Mouse (Mus musculus) common myeloid progenitor, adult 5-6 weeks (primary cell): ENCODE data around the gene Gtdc1. TPM values are rescaled to one million over a fixed set of nuclear protein-coding genes. Genes with fewer than 3 reads are reported as not detected.

Source experiments
- ATAC-seq: replicated peaks from 2 replicates; pipeline ENCODE4 v1.8.0; 2016; ENCODE audit warnings: low read depth, mild to moderate bottlenecking, moderate TSS enrichment, inconsistent platforms; ENCODE audit not compliant: poor library complexity, severe bottlenecking
- total RNA-seq: library from RNA; stranded (forward); fragments of 200-1000, 187-1606 nt; gene quantifications from 2 replicates; pipeline ENCODE4 v1.2.3, GENCODE M21; 2017

Gene Gtdc1
- total RNA-seq, 1 experiment from 2014 or later, result 11.8 TPM

DNA sequence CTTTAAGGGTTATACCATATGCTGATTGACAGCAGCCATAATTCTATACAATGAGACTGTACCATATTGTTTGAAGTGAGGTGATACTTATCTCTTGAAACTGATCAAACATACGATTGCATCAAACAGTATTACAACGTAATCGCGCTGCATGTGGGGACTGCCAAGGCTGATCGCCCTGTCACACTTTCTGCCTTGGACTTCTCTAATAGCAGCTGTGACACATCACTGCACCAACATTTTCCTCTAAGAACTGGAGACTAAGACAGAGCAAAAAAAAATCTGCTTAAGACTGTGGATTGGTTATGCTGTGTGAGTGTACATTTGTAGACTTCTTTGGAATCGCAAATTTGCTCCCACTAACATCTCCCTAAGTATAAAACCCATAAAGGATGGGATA is 385.7 kb downstream of the Gtdc1 start:
- ATAC-seq, result no peak

DNA sequence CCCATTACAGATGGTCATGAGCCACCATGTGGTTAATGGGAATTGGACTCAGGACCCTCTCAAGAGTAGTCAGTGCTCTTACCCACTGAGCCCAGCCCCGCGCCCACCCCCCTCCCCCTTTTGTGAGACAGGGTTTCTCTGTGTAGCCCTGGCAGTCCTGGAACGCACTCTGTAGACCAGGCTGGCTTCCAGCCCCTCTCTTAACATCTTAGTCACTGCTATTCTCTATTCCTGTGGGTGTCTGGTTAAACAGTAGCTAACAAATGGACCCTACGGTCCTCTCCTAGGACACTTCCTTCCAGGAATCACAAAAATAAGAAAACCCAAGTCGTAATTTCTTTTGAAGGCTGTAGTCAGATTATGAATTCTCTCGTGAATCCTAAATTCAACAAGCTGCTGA is 386.6 kb downstream of the Gtdc1 start:
- ATAC-seq, result no peak

DNA sequence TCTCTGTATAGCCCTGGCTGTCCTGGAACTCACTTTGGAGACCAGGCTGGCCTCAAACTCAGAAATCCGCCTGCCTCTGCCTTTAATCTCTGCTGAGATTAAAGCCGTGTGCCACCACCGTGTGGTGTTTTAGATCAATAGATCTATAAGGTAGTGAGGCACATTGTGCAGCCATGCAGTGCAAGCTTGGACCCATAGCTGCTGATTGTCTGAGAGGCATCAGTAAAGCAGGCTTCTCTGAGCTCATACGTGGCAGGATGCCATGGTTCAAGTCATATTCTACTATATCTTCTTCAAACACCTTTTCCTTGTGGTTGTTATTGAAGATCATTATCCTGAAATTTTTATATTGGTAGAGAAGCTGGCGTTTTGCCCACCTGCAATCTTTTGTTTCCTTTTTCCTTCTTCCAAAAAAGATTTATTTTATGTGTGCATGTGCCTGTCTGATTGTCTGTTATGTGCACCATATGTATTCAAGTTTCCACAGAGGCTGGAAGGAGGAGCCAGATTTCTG is 388.3 kb downstream of the Gtdc1 start:
- no peak for ATAC-seq

DNA sequence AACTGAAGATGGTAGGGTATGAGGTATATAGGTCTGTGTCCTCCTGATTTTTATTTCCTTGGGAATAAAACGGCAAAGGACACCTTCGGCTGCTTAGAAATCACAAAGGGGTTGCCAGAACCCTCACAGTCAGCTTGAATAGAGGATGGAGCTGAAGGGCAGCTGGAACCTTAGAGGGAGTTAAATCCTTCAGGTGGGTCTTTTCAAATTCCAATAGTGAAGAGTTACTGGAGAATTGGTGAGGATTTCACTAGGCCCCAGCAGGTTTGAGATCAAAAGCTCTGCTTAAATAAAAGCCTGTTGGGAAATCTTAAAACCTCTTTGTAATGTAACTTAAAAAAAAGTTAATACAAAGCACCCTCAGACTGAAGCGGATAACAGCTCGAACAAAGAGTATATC is 389.3 kb downstream of the Gtdc1 start:
- ATAC-seq, result no peak

DNA sequence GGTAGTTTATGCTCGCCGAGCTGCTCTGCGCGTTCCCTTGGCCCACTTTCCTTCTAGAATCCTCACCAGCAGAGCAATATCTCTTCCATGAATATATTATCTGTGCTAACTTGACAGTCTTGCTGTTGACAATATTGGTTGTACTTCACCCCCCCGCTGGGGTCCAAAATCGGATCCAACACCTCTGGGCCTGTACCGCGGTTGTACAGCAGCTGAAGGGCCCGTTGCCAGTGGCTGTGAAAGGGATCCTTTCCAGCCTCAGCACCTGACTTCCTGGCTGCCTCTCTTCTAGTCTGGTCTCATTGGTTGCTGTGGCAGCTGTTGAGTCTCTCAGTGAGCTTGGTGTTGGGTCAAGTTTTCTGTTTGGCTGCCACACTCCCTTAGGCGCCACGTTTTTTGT is 391.7 kb downstream of the Gtdc1 start:
- no peak for ATAC-seq

DNA sequence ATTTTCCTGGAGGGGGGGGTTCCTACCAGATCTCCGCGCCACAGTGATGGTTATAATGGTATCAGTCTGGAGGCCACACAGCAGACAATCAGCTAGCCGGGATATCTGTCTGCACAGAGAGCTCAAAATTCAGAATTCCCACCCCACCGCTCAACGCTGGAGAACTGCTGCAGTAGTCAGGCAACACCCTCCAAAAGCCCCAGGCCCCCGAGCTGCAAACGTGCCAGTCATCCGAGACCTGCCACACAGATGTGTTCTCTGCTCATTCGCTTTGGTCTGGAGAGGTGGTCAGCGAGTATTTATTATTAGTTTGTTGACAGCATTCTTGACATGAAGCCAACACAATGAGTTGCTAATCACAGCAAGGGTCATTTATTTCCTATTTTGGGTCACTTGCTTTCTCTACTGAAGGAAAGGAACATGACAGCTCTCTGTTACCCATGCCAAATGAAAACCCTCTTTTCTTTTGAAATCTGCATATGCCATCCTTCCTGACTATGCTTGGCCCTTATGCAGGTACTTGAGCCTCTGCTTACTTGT is 392.3 kb downstream of the Gtdc1 start:
- no peak for ATAC-seq

DNA sequence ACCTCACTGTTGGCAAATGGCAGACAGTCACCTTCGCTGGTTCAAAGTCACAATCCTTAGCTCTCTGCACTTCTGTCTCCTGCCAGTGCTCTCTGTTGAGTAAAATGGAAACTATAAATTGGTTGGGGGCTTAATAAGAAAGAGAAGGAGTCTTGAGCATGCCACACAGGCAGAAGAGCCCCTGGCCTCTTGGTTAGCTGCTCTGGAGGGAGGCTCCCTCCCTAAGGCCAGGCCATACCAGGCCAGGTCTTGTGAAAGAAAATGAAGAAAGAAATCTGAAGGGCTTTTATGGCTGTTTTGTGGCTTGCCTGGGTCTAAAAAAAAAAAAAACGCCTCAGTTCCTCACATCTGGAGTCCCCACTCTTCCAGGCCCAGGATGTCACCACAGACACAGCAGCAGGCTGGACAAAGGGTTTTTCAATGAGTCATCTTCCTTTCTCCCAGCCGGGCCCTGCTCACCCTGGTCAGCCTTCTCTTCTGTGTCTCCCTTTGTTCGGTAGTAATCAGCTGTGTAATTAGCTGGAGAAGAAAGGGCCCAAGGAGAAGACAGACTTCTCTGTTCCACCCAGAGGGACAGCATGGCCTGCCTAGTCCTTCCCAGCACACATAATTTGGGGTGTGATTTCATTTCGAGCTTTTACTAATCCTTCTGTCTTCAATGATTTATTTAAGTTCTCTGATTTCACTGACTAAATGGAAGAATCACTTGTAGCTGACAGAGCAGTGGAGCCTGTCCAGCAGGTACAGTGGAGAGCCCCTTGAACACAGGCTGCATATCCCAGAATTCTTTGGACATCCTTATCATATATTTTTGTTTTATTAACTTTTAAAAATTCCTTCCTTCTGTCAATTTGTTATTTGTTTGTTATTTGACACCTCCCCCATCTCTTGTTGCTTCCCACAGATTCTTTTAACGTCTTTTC is 401.1 kb downstream of the Gtdc1 start:
- ATAC-seq, result no peak

DNA sequence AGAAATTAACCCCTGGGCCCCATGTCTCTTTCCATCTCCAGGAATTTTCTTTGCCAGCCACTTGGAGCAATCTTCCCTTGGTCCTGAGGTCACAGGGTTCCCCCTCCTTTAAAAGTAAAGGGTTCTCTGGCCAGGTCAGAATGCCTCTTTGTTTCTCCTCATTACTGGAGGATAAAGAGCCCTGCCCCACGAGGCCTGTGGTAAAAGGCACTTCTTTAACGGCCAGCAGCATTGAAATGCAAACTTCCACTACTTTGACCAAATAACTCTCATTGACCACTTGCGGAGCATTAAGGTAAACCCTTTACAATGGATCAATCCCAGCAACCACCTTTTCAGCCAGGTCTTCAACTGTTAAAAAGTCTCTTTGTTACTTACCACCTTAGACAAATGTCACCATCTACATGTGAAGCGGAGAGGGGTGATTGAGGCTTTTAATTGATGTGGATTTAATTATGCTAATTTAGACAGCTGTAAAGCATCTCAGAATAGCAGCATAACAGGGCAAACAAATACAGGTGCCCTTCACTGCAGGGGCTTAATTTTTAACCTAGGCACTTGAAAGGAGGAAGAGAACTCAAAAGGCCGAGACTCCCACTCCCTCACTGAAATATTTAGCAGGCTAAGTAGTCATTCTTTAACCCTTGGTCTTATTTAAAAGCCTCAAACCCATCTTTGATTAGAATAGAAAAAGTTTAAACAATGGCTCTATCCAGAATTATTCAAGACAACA is 402.1 kb downstream of the Gtdc1 start:
- no peak for ATAC-seq

DNA sequence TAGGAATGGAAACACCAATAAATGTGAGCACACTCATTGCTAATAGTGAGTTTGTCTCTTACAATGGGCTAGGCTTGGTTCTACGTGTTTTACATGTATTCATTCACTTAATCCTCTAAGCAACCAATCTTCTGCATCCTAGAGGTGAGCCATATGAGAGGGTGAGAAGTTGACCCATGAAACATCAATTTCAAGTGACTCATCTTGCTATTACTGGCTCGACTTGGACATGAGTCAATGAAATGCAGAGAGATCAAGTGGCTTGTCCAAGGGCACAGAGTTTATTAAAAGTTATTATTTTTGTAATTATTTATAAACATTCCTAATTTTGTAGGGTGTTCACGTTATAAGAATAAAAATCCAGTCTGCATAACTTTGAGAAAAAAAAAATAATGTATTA is 408.2 kb downstream of the Gtdc1 start:
- ATAC-seq, result no peak

DNA sequence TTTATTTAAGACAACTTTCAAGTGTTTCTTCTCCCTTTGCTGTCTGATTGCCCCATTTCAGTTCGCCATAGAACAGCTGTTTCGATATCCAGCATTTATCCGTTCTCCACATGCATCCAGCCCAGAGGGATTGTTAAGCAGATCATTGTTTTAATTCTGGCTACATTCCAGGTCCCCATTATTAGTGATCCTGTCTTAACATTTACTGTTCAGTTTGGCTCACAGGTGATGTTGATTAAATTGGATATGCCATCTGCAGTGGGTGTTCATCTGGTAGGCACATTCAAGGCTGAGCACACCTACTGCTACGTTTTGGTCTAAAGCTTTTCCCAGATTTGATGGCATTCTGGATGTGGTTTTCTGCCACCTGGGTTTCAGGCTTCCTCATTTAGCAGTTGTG is 409.4 kb downstream of the Gtdc1 start:
- ATAC-seq, result no peak

Other genes starting within 250 kb of the Gtdc1 start
- gene Zeb2, start 189.7 kb upstream of the Gtdc1 start, total RNA-seq, result 196 and 205 TPM in 2 replicates